Mouse (Mus musculus): ENCODE measurements at regions not wholly inside any gene's neighbourhood (a gene's known extent, or its start where the extent isn't known, plus 50 kb on each side); places are given as distances from the start of the nearest gene placed in this dataset.

GRCm38 (mm10) chr1:81671142-81671541 is 561.8 kb upstream of the Gm9747 start:
- ATAC-seq (ENCODE audit: low FRiP score): no peak
- 91% methylated on average over 2 of the region's 2 CpGs for WGBS
- no peak overlapping the region for H3K4me3 ChIP-seq (ENCODE audit: low read depth, low read length)

DNA sequence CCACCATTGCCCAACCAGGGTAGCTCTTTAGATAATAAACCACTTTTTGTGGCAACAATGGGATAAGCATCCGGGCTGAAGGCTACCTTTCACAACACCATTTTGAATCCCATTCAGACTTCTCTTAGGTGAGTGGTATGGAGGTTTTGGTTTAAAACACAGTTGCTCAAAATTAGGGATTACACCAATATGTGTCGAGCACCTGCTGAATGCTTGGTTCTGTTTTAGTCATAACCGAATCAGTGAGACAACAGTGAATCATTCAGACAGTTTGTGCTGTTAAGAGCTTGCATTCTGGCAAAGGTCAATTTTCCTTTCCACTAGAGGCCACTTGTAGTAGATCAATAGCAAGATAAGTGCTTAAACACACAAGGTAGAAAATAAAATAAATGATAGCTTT is 561.2 kb upstream of the Gm9747 start:
- Histone ChIP-seq H3K27me3 (ENCODE audit: insufficient read depth, low read length) (no peaks in the 10 kb centered on the region), H3K36me3 (ENCODE audit: insufficient read depth, low read length) (no peaks in the 10 kb centered on the region), H3K4me2 (ENCODE audit: low read depth, low read length, poor library complexity, severe bottlenecking) (no peak overlapping the region), H3K4me1 (ENCODE audit: insufficient read depth, low read length) (no peaks in the 10 kb centered on the region), H3K9ac (replicated peaks; ENCODE audit: low read length, poor library complexity, severe bottlenecking) (no peak overlapping the region), H3K4me3 (ENCODE audit: low read depth, low read length) (no peak overlapping the region), H3K9me3 (ENCODE audit: low read length) (no peaks in the 10 kb centered on the region), H3K27ac (ENCODE audit: low read depth, low read length) (no peak overlapping the region)
- TF ChIP-seq CTCF (IDR thresholded peaks at IDR 0.05): no peak
- DNase-seq (ENCODE audit: low spot score) (no peak), ATAC-seq (ENCODE audit: low FRiP score) (no peak)
- 85% methylated on average over 3 of the region's 3 CpGs for WGBS

More at GRCm38 (mm10) chr1:81671142-81671541, 561.8 kb upstream of the Gm9747 start:
- no peak for DNase-seq (ENCODE audit: low spot score)
- H3K36me3 ChIP-seq (ENCODE audit: insufficient read depth, low read length): no peaks in the 10 kb centered on the region
- no peak for TF ChIP-seq CTCF (IDR thresholded peaks at IDR 0.05)
- no peaks in the 10 kb centered on the region for H3K4me1 ChIP-seq (ENCODE audit: insufficient read depth, low read length)
- no peak overlapping the region for H3K4me2 ChIP-seq (ENCODE audit: low read depth, low read length, poor library complexity, severe bottlenecking)
- H3K9me3 ChIP-seq (ENCODE audit: low read length): no peaks in the 10 kb centered on the region
- no peak overlapping the region for H3K9ac ChIP-seq (replicated peaks; ENCODE audit: low read length, poor library complexity, severe bottlenecking)
- H3K27me3 ChIP-seq (ENCODE audit: insufficient read depth, low read length): no peaks in the 10 kb centered on the region
- H3K27ac ChIP-seq (ENCODE audit: low read depth, low read length): no peak overlapping the region

GRCm38 (mm10) chr1:81675576-81676342 is 557.2 kb upstream of the Gm9747 start:
- Histone ChIP-seq H3K4me3 (ENCODE audit: low read depth, low read length) (no peak overlapping the region), H3K4me2 (ENCODE audit: low read depth, low read length, poor library complexity, severe bottlenecking) (no peak overlapping the region), H3K36me3 (ENCODE audit: insufficient read depth, low read length) (no peaks in the 10 kb centered on the region), H3K27ac (ENCODE audit: low read depth, low read length) (no peak overlapping the region), H3K9ac (replicated peaks; ENCODE audit: low read length, poor library complexity, severe bottlenecking) (no peak overlapping the region), H3K4me1 (ENCODE audit: insufficient read depth, low read length) (no peaks in the 10 kb centered on the region), H3K9me3 (ENCODE audit: low read length) (no peaks in the 10 kb centered on the region), H3K27me3 (ENCODE audit: insufficient read depth, low read length) (no peaks in the 10 kb centered on the region)
- TF ChIP-seq CTCF (IDR thresholded peaks at IDR 0.05): no peak
- 80% methylated on average over 5 of the region's 5 CpGs for WGBS
- DNase-seq (ENCODE audit: low spot score): no peak
- no peak for ATAC-seq (ENCODE audit: low FRiP score)

DNA sequence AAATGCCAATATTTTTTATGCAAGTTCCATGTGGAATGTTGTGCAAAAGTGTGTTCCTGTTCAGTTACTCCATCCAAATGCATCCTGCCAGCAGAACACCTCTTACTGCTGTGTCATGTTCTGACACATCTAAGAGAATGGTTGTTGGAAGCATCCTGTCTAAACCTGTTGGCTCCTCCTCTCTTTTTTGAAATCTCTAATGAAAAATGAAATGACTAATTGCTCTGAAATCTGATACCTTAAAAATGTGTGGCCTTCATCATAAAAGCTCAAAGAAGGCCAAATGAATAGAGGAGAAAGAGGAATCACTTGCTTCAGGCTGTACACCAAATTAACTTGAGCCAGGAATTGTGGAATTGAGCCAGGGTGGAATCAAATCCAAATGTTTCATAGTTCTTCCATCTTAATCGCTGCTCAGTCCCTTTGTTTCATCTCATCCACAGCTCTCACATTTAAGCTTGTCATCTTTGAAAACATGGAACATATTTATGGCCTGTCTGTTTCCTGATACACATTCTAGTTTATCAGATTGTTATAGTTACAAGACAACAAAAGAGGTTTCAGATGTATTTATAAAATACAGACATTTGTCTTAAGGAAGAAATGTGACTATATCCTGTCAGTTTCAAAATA is 555.0 kb upstream of the Gm9747 start:
- no peaks in the 10 kb centered on the region for H3K27me3 ChIP-seq (ENCODE audit: insufficient read depth, low read length)
- no peaks in the 10 kb centered on the region for H3K36me3 ChIP-seq (ENCODE audit: insufficient read depth, low read length)
- ATAC-seq (ENCODE audit: low FRiP score) (no peak), DNase-seq (ENCODE audit: low spot score) (no peak)
- WGBS: 77% methylated on average over 1 of the region's 1 CpGs
- no peaks in the 10 kb centered on the region for H3K4me1 ChIP-seq (ENCODE audit: insufficient read depth, low read length)
- no peaks in the 10 kb centered on the region for H3K9me3 ChIP-seq (ENCODE audit: low read length)
- no peak overlapping the region for H3K4me2 ChIP-seq (ENCODE audit: low read depth, low read length, poor library complexity, severe bottlenecking)
- no peak overlapping the region for H3K4me3 ChIP-seq (ENCODE audit: low read depth, low read length)
- H3K27ac ChIP-seq (ENCODE audit: low read depth, low read length): no peak overlapping the region
- no peak for TF ChIP-seq CTCF (IDR thresholded peaks at IDR 0.05)
- H3K9ac ChIP-seq (replicated peaks; ENCODE audit: low read length, poor library complexity, severe bottlenecking): no peak overlapping the region

DNA sequence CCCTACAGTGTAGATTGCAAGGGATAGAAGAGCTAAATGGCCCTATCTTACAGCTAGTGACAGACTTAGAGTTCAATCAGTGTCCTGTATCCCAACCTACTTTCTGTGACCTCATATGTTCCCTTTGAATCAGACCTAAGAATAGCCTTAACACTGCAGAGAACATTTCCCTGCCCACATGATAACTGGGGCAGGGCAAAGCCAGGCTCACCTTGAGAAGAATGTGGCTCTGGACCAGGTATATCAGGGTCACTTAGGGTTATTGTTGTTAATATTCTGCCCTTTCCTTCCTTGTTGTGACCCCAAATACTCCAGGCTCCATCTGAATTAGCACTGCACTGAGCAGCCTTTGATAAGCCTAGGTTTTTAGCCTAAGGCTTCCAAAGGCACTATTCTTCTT is 536.8 kb upstream of the Gm9747 start:
- no peak overlapping the region for H3K4me3 ChIP-seq (ENCODE audit: low read depth, low read length)
- no peak overlapping the region for H3K9ac ChIP-seq (replicated peaks; ENCODE audit: low read length, poor library complexity, severe bottlenecking)
- H3K4me2 ChIP-seq (ENCODE audit: low read depth, low read length, poor library complexity, severe bottlenecking): no peak overlapping the region
- ATAC-seq (ENCODE audit: low FRiP score) (no peak), DNase-seq (ENCODE audit: low spot score) (no peak)
- H3K36me3 ChIP-seq (ENCODE audit: insufficient read depth, low read length): no peaks in the 10 kb centered on the region
- no peaks in the 10 kb centered on the region for H3K4me1 ChIP-seq (ENCODE audit: insufficient read depth, low read length)
- no peaks in the 10 kb centered on the region for H3K9me3 ChIP-seq (ENCODE audit: low read length)
- no peak for TF ChIP-seq CTCF (IDR thresholded peaks at IDR 0.05)
- H3K27me3 ChIP-seq (ENCODE audit: insufficient read depth, low read length): no peaks in the 10 kb centered on the region
- H3K27ac ChIP-seq (ENCODE audit: low read depth, low read length): no peak overlapping the region

- Histone ChIP-seq H3K4me2 (ENCODE audit: low read depth, low read length, poor library complexity, severe bottlenecking) (no peak overlapping the region), H3K9me3 (ENCODE audit: low read length) (no peaks in the 10 kb centered on the region), H3K9ac (replicated peaks; ENCODE audit: low read length, poor library complexity, severe bottlenecking) (no peak overlapping the region), H3K4me3 (ENCODE audit: low read depth, low read length) (no peak overlapping the region), H3K27ac (ENCODE audit: low read depth, low read length) (no peak overlapping the region), H3K27me3 (ENCODE audit: insufficient read depth, low read length) (no peaks in the 10 kb centered on the region), H3K4me1 (ENCODE audit: insufficient read depth, low read length) (no peaks in the 10 kb centered on the region), H3K36me3 (ENCODE audit: insufficient read depth, low read length) (no peaks in the 10 kb centered on the region)
- 92% methylated on average over 4 of the region's 4 CpGs for WGBS
- TF ChIP-seq CTCF (IDR thresholded peaks at IDR 0.05): no peak
- DNase-seq (ENCODE audit: low spot score) (no peak), ATAC-seq (ENCODE audit: low FRiP score) (no peak)
Observed at GRCm38 (mm10) chr1:81709169-81709568, 523.7 kb upstream of the Gm9747 start.

Measured in midbrain, postnatal 0 days (tissue).